Mouse (Mus musculus): ENCODE measurements around the gene Rgs9bp. TPM values are rescaled to one million over a fixed set of nuclear protein-coding genes. Genes with fewer than 3 reads are reported as not detected.

The Rgs9bp gene
- not detected for polyA plus RNA-seq (2017; shearing (Covaris generic))

DNA sequence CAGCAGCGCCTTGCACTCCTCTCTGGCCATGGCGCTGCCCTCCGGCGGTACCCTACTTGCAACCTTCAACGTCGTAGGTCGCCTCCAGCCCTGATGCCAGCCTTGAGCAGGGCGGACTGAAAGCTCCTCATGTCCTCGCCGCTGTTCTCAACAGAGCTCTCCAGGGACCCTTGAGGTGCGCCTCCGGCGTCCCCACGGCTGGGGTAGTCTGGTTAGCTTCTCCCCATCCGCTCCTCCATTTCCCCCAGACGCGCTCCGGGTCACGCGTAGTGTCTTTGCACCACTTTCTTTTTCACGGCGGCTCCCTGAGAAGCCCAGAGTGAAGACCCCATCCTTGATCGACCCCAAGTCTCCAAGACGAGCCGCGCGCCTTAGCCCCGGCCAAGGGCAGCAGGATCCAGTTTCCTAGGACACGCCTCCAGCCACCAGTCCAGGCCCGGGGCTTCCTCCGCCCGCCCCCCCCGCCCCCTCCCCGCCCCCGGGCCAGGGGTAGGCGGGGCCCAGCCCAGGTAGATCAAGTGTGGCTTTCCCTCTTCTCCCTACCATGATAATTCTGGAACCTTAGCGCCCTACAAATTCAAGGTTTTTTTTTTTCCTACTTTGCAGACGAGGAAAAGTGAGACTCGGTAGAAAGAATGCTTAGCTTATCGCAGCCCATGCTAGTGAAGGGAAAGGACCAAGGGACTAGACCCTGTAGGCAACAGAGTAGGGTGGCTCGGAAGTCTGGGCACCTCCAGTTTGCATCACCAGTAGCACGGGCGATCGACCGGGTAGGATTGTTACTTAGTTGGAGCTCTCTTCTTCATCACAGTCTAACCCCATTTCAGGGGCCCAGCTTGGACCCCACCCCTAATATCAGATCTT is at the start of gene Rgs9bp:
Rgs9bp (minus strand) TSS at position 392 of the 864 bp plus-strand sequence.

DNA sequence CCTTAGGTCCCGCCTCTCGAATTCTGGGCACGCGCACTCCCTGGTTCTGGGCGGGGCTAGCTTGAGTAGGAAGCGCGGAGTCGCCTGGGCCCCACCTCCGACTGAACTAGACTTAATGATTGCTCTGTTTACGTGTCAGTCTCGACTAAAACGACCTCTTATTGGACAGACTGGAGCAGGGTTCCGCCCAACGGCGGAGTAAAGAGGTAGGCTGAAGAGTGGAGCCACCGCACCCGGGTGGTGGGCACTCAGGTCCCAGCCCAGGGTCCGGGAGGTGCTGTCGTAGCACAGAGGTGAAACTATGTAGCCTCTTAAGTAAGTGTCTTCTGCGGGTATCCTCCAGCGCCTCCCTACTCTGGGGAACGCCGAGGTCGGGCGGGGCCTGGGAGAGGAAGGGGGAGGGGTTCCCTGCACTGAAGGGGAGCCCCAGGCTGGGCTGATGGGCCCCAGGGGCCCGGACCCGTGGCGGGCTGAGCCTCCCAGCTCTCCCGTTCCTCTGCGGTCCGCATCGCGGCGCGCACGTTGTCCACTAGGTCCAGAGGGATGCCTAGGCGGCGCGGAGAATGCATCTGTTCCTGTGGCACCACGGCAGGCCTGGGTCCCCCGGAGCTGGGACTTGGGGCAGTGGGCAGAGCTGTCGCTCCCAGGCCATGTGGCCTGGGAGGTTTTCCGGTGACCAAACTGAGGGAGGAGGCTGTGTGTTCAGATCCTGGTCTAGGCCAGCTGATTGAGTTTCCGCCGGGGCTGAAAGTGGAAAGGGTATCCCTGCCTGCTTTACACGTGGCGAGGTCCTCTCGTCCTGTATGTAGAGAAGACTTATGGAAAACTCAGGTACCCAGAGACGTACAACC is 898 bp upstream of the Rgs9bp start, which contains the start of gene Ankrd27:
Ankrd27 (plus strand) TSS at position 190 of the 851 bp plus-strand sequence.

DNA sequence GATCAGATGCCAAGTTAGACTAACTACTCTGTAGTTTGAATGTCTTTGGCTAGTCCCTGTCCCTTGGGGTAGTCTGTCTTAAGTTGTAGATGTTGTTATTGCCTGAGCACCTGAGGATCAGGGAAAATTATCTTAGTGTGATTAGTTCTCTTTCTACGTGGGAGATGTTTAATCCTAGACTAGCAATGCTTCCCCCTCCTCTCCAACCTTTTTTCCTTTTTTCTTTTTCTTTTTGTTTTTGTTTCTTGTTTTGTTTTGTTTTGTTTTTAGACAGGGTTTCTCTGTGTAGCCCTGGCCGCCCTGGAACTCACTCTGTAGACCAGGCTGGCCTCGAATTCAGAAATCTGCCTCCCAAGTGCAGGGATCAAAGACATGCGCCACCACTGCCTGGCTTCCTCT is 29.2 kb downstream of the Rgs9bp start, which contains the start of gene Nudt19:
Nudt19 (minus strand) TSS at position 100 of the 399 bp plus-strand sequence.

DNA sequence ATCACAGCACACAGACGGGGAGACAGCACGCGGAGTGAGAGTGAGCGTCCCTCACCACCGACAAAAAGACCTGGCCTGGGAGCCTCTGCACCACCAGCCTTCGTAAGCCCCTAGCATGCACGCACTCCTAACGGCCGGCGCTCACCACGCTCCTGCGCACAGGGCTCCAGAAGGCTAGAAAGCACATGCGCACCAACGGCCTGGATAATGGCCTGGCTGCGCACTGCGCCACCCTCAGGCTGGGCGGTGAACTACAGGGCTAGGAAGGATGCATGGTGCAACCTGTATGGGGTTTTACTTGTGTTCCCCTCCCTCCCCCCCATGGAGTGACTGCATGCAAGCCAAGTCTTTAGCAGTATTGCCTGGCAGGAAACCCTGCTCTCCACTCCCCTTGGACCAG is 47.8 kb downstream of the Rgs9bp start, which contains the start of gene Tdrd12:
Tdrd12 (minus strand) TSS at position 184 of the 400 bp plus-strand sequence.

Other genes starting within 250 kb of the Rgs9bp start
- gene Faap24, start 188.7 kb downstream of the Rgs9bp start, polyA plus RNA-seq (2017; shearing (Covaris generic)) = 17.5 TPM
- gene Cep89, start 188.5 kb downstream of the Rgs9bp start, polyA plus RNA-seq (2017; shearing (Covaris generic)) = 14.9 TPM
- not detected for gene Slc7a9, start 136.8 kb downstream of the Rgs9bp start, polyA plus RNA-seq (2017; shearing (Covaris generic))
- gene Tdrd12, start 47.8 kb downstream of the Rgs9bp start, polyA plus RNA-seq (2017; shearing (Covaris generic)) = not detected
- 21.2 TPM for gene Nudt19, start 29.3 kb downstream of the Rgs9bp start, polyA plus RNA-seq (2017; shearing (Covaris generic))
- gene Ankrd27, start 662 bp upstream of the Rgs9bp start, polyA plus RNA-seq (2017; shearing (Covaris generic)) = 42.1 TPM
- gene Pdcd5, start 61.9 kb upstream of the Rgs9bp start, polyA plus RNA-seq (2017; shearing (Covaris generic)) = 70.0 TPM
- gene Dpy19l3, start 168.9 kb upstream of the Rgs9bp start, polyA plus RNA-seq (2017; shearing (Covaris generic)) = 52.6 TPM
- 22.8 TPM for gene Zfp507, start 217.4 kb upstream of the Rgs9bp start, polyA plus RNA-seq (2017; shearing (Covaris generic))

Measured in effector memory CD4-positive, alpha-beta T cell, adult 7 months (primary cell).